Mouse (Mus musculus) cortical plate, adult 2 months (tissue): Measurements from ENCODE around the gene Trim10.

Experiments used
- CTCF ChIP-seq: fragments of 200-500 bp; IDR thresholded peaks from 2 replicates; pipeline ENCODE4 v1.5.1; 2011; ENCODE audit warnings: mild to moderate bottlenecking, control low read depth, low read length; ENCODE audit not compliant: insufficient read depth; ENCODE audit errors: extremely low read depth
- POLR2A ChIP-seq: fragments of 200-500 bp; IDR thresholded peaks from 2 replicates; pipeline ENCODE4 v1.6.1; 2011; ENCODE audit warnings: mild to moderate bottlenecking, low read length, control low read depth; ENCODE audit not compliant: insufficient read depth; ENCODE audit errors: extremely low read depth

DNA sequence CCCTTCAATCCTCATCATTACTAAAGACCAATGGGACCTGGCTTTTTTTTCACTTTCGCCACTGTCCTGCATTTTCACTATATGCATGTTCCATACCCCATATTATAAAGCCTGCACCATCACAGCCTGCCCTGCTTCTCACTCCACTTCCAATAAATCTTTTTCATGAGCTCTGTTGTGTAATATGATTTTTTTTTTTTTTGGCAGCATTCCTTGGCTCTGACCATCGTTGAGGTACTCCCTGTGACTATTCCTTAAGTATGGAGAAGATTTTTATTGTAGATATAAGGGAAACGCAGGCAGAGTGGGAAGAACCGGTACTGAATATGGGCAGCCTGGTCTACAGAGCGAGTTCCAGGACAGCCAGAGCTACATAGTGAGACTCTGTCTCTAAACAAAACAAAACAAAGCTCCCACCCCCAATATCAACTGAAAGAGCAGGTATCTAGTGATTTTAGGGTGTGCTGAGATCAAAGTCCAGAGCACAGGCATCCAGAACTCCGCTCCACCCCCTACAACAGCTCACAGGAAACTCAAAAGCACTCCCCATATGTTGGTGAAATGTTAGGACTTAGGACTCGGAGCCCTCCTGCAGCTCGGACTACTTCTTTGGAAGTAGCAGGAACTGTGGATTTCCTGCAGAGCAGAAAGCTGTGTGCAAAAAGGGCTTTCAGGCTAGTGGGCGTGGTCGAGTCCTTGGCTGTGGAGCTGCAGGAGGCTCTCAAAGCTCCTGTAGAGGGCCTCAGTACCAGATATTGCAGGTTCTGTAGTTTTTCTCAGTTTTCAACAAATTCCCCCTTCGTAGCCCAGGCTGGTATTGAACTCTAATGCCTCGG is 33.6 kb upstream of the Trim10 start:
- no peak; the same call in 1 of the 2 replicates for TF ChIP-seq CTCF
- TF ChIP-seq POLR2A: no peak
